In the genomic region with DNA sequence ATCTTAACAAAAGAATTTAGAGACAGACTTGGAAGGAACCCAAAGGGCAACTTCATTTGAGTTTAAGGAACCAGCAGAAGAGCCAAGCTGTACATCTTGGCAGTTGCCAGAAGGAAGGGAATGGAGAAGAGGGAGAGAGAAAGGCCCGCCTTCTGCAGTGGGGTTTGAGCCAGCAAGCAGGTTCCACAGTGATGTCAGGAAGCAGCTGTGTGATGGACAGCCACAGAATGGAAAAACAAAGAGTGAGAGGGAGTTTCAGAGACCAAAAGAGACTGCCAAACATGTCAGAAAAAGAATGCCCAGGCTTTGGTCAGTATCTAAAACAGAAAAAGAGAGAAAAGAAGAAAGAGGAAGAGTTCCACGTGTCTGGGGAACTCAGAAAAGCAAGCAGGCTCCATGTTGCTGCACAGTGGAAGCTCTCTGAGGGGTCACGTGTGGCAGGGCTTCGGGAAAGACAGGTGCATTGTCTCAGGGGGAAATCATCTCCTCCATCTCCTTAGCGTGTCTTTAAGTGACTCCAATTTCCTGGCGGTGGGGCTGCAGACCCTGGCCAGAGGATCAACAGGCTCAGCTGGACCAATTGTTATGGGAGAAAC, we compare ENCODE assay signal across 20 mouse cellular contexts.
DNase-seq lines count a peak whose midpoint lies in the region; ATAC-seq and TF ChIP-seq lines count a peak whose summit lies in the region.
"Had no signal": no experiment of that assay in that cellular context is flagged by ENCODE, and none has a peak within 500 bp of the region (broad histone marks: within the 10 kb centered on the region; RNA-seq: fewer than 3 reads in every experiment).

No protein-coding gene starts in this region.

- in situ Hi-C loops in CH12.LX (cut with MboI; ENCODE audit: low pct_ligation_motif_present, low pct_unique_long_range_greater_than_20kb, low sequenced_read_pairs): loop anchor here (10.0 kb wide), 2 partner anchors 53 to 103 kb away; no protein-coding TSS in a partner anchor

- ATAC-seq in lung, embryonic 14.5 days (ENCODE audit: insufficient read depth): no peak
- no peak for ATAC-seq in neural tube, embryonic 15.5 days (ENCODE audit: low FRiP score)
- no peak for ATAC-seq in heart, embryonic 11.5 days (replicated peaks; ENCODE audit: insufficient number of reproducible peaks, low FRiP score, low TSS enrichment)
- ATAC-seq: inflammation-experienced regulatory T-cells, adult 6 months; intestine, postnatal 0 days had no signal

- no peak for TF ChIP-seq RAD21 in CH12.LX (IDR thresholded peaks at IDR 0.05; ENCODE audit: low read depth, low read length)

- no peaks in the 10 kb centered on the region for H3K4me1 ChIP-seq in lung, embryonic 14.5 days (ENCODE audit: insufficient read depth)
- H3K4me1 ChIP-seq in lung, adult 2 months (ENCODE audit: control insufficient read depth, insufficient read depth, low read length): no peaks in the 10 kb centered on the region
- H3K4me1 ChIP-seq in CH12.LX (ENCODE audit: control insufficient read depth in 1 of 2, insufficient read depth in 2 of 2): peaks cover 26 to 64% of the 10 kb centered on the region in 2 experiments
- peaks cover 49% of the 10 kb centered on the region for H3K4me1 ChIP-seq in bone marrow macrophage, adult 2 months (ENCODE audit: control insufficient read depth, insufficient read depth, low read length)
- H3K4me1 ChIP-seq in neural tube, embryonic 15.5 days: no peaks in the 10 kb centered on the region
- H3K4me1 ChIP-seq in heart, embryonic 11.5 days (ENCODE audit: control insufficient read depth, insufficient read depth, low read length): peaks cover 3% of the 10 kb centered on the region; the same call in 1 of the 2 replicates

- H3K27me3 ChIP-seq in lung, embryonic 14.5 days (ENCODE audit: insufficient read depth, low read length): no peaks in the 10 kb centered on the region
- H3K27me3 ChIP-seq in CH12.LX (replicated peaks) (no peaks in the 10 kb centered on the region), myocyte (ENCODE audit: control insufficient read depth, insufficient read depth, insufficient read length) (no peaks in the 10 kb centered on the region)
- H3K27me3 ChIP-seq in neural tube, embryonic 15.5 days (replicated peaks): no peaks in the 10 kb centered on the region
- no peaks in the 10 kb centered on the region for H3K27me3 ChIP-seq in heart, embryonic 11.5 days (ENCODE audit: control insufficient read depth, insufficient read depth, low read length)
- H3K27me3 ChIP-seq: hindbrain, embryonic 15.5 days had no signal

- no peaks in the 10 kb centered on the region for H3K36me3 ChIP-seq in lung, embryonic 14.5 days (ENCODE audit: insufficient read depth)
- H3K36me3 ChIP-seq in CH12.LX (replicated peaks in 1 of 2; ENCODE audit: control insufficient read depth in 1 of 2, insufficient read depth in 1 of 2, low read length in 1 of 2) (no peaks in the 10 kb centered on the region), myocyte (ENCODE audit: control insufficient read depth, insufficient read depth) (no peaks in the 10 kb centered on the region)
- H3K36me3 ChIP-seq in neural tube, embryonic 15.5 days: no peaks in the 10 kb centered on the region
- H3K36me3 ChIP-seq in heart, embryonic 11.5 days (ENCODE audit: control insufficient read depth, insufficient read depth, low read length): no peaks in the 10 kb centered on the region
- H3K36me3 ChIP-seq: heart, embryonic 10.5 days; hindbrain, embryonic 15.5 days had no signal

- H3K79me2 ChIP-seq in CH12.LX (replicated peaks; ENCODE audit: control insufficient read depth, extremely low read depth, insufficient read depth, poor library complexity, severe bottlenecking): no peaks in the 10 kb centered on the region
- H3K79me2 ChIP-seq in myocyte (ENCODE audit: control insufficient read depth, insufficient read depth): no peaks in the 10 kb centered on the region

- H3K9ac ChIP-seq in lung, embryonic 14.5 days: no peak overlapping the region
- H3K9ac ChIP-seq in CH12.LX (ENCODE audit: insufficient read depth, low read depth): no peak overlapping the region
- no peak overlapping the region for H3K9ac ChIP-seq in neural tube, embryonic 15.5 days (replicated peaks)
- H3K9ac ChIP-seq in heart, embryonic 11.5 days (ENCODE audit: low read depth, low read length): no peak overlapping the region
- H3K9ac ChIP-seq: hindbrain, embryonic 15.5 days had no signal

- 54% methylated on average over 6 of the region's 6 CpGs for whole genome bisulfite sequencing in lung, embryonic 14.5 days
- 52% methylated on average over 6 of the region's 6 CpGs for WGBS in lung, adult 2 months
- WGBS in neural tube, embryonic 15.5 days: 77% methylated on average over 6 of the region's 6 CpGs
- WGBS in heart, embryonic 11.5 days (ENCODE audit: insufficient replicate concordance): 64% methylated on average over 6 of the region's 6 CpGs

- H3K4me3 ChIP-seq in lung, embryonic 14.5 days (ENCODE audit: low read depth, low read length): no peak overlapping the region
- H3K4me3 ChIP-seq in lung, adult 2 months (replicated peaks; ENCODE audit: extremely low read depth, low read depth, low read length): no peak overlapping the region
- H3K4me3 ChIP-seq in CH12.LX (replicated peaks in 1 of 3; ENCODE audit: low read depth in 2 of 3, low read length in 2 of 3, poor library complexity in 1 of 3) (no peak overlapping the region), myocyte (no peak overlapping the region)
- no peak overlapping the region for H3K4me3 ChIP-seq in bone marrow macrophage, adult 2 months (ENCODE audit: insufficient read depth, low read length)
- H3K4me3 ChIP-seq in neural tube, embryonic 15.5 days (replicated peaks): no peak overlapping the region
- H3K4me3 ChIP-seq in heart, embryonic 11.5 days (ENCODE audit: low read depth, low read length): no peak overlapping the region
- H3K4me3 ChIP-seq: gastrocnemius, adult 2 months; heart, embryonic 10.5 days; hindbrain, embryonic 15.5 days had no signal

- peak; percentile 17 for DNase-seq in lung, embryonic 14.5 days
- no peak for DNase-seq in lung, adult 2 months
- DNase-seq in CH12.LX (ENCODE audit: extremely low read depth): peak; percentile 41
- DNase-seq: adrenal gland, adult 8-10 months; adrenal gland, postnatal 36 days; cerebellum, adult 18-20 months; cerebellum, adult 9-11 months; cerebellum, postnatal 36 days; gastrocnemius, adult 2 months; gastrocnemius, postnatal 25 days; heart, adult 18-20 months; kidney, adult 8-10 months had no signal

- peak; percentile 64 for TF ChIP-seq EP300 in CH12.LX (IDR thresholded peaks at IDR 0.05; ENCODE audit: low read length)

- H3K27ac ChIP-seq in lung, embryonic 14.5 days (ENCODE audit: low read depth): no peak overlapping the region
- H3K27ac ChIP-seq in CH12.LX (ENCODE audit: insufficient read depth, low read depth): no peak overlapping the region
- peak overlapping the region; percentile 53 for H3K27ac ChIP-seq in bone marrow macrophage, adult 2 months (ENCODE audit: insufficient read depth, low read depth, low read length)
- H3K27ac ChIP-seq in neural tube, embryonic 15.5 days (replicated peaks): no peak overlapping the region
- no peak overlapping the region for H3K27ac ChIP-seq in heart, embryonic 11.5 days (ENCODE audit: low read depth, low read length)
- H3K27ac ChIP-seq: gastrocnemius, adult 2 months; heart, embryonic 10.5 days; hindbrain, embryonic 15.5 days had no signal

- H3K9me3 ChIP-seq in lung, embryonic 14.5 days (ENCODE audit: low read depth, low read length): 0 out of 2 replicates have a peak, but pooled peaks cover 3% of the 10 kb centered on the region
- peaks cover 8% of the 10 kb centered on the region for H3K9me3 ChIP-seq in CH12.LX (replicated peaks; ENCODE audit: low read length)
- H3K9me3 ChIP-seq in neural tube, embryonic 15.5 days (replicated peaks): no peaks in the 10 kb centered on the region
- peaks cover 2% of the 10 kb centered on the region; the same call in 1 of the 2 replicates for H3K9me3 ChIP-seq in heart, embryonic 11.5 days (replicated peaks; ENCODE audit: control insufficient read depth, low read length)
- H3K9me3 ChIP-seq: heart, embryonic 10.5 days; hindbrain, embryonic 15.5 days had no signal

- H3K4me2 ChIP-seq in lung, embryonic 14.5 days: no peak overlapping the region
- H3K4me2 ChIP-seq in CH12.LX (ENCODE audit: insufficient read depth, low read depth, poor library complexity, severe bottlenecking) (peak overlapping the region; percentile 56), myocyte (ENCODE audit: low read depth) (no peak overlapping the region)
- no peak overlapping the region for H3K4me2 ChIP-seq in neural tube, embryonic 15.5 days
- no peak overlapping the region for H3K4me2 ChIP-seq in heart, embryonic 11.5 days
- H3K4me2 ChIP-seq: hindbrain, embryonic 15.5 days had no signal

- dilution Hi-C loops in CH12.LX (cut with MboI; ENCODE audit: extremely low pct_ligation_motif_present, extremely low pct_unique_long_range_greater_than_20kb, low sequenced_read_pairs): no loop called here

- no peak for TF ChIP-seq POLR2A in lung, adult 2 months (IDR thresholded peaks at IDR 0.05; ENCODE audit: borderline replicate concordance, extremely low read depth, low read depth, low read length)
- TF ChIP-seq POLR2A in CH12.LX (IDR thresholded peaks at IDR 0.05; ENCODE audit: low read depth, low read length): no peak
- TF ChIP-seq POLR2A in bone marrow macrophage, adult 2 months (IDR thresholded peaks at IDR 0.05; ENCODE audit: borderline replicate concordance, low read depth, low read length): no peak
- TF ChIP-seq POLR2A in myocyte (IDR thresholded peaks at IDR 0.05; ENCODE audit: insufficient read length, low read depth): no peak

- no peak overlapping the region for H3ac ChIP-seq in myocyte (ENCODE audit: control insufficient read depth, insufficient read length)

- TF ChIP-seq CTCF in lung, embryonic 14.5 days (IDR thresholded peaks at IDR 0.05; ENCODE audit: low read depth): no peak
- TF ChIP-seq CTCF in lung, adult 2 months (IDR thresholded peaks at IDR 0.05; ENCODE audit: insufficient read depth, low read length): no peak
- TF ChIP-seq CTCF in CH12.LX (conservative IDR thresholded peaks at IDR 0.05 in 1 of 2, IDR thresholded peaks at IDR 0.05 in 1 of 2; ENCODE audit: low read depth in 2 of 2, low read length in 2 of 2): no peak
- TF ChIP-seq CTCF in bone marrow macrophage, adult 2 months (IDR thresholded peaks at IDR 0.05; ENCODE audit: low read depth, low read length): no peak

TF ChIP-seq in CH12.LX, 34 proteins besides CTCF, POLR2A, EP300 and RAD21 (continues in another document):
- peak; percentile 68 for TF ChIP-seq USF1 (IDR thresholded peaks at IDR 0.05; ENCODE audit: low read depth, low read length)
- peak; percentile 56 for TF ChIP-seq USF2 (conservative IDR thresholded peaks at IDR 0.05; ENCODE audit: low read depth, low read length)
- no peak for TF ChIP-seq ZMIZ1 (IDR thresholded peaks at IDR 0.05; ENCODE audit: low read depth, low read length)
- no peak for TF ChIP-seq MAZ (IDR thresholded peaks at IDR 0.05; ENCODE audit: low read depth, low read length)

TF ChIP-seq in myocyte, 11 proteins besides CTCF, POLR2A, EP300 and RAD21 (continues in another document):
- TF ChIP-seq MAX (IDR thresholded peaks at IDR 0.05; ENCODE audit: low read depth) (no peak), CEBPB (IDR thresholded peaks at IDR 0.05; ENCODE audit: insufficient read depth, poor library complexity, severe bottlenecking) (no peak), MYOD1 (IDR thresholded peaks at IDR 0.05; ENCODE audit: control insufficient read depth in 1 of 3, insufficient read length in 2 of 3, low read depth in 2 of 3) (peak; percentile 13 to 50 (median 16)), E2F4 (IDR thresholded peaks at IDR 0.05; ENCODE audit: insufficient read depth) (no peak)
